Mouse (Mus musculus) liver, embryonic 12.5 days (tissue): Measurements from ENCODE around the gene Marf1. TPM values are rescaled to one million over a fixed set of nuclear protein-coding genes. Genes with fewer than 3 reads are reported as not detected.

Source experiments
- ATAC-seq: fragments of 200-750 bp; cut with Nextera tagmentation; 2 replicates; pipeline ENCODE4 v1.8.0; 2017; ENCODE audit warnings: moderate number of reproducible peaks, mild to moderate bottlenecking, moderate library complexity
- H3K27ac ChIP-seq: fragments of 300-500 bp; sonication (generic); 2 replicates; pipeline ENCODE4 v1.5.1; 2016; ENCODE audit warnings: mild to moderate bottlenecking
- H3K27me3 ChIP-seq: fragments of 300-500 bp; sonication (generic); replicated peaks from 2 replicates; pipeline ENCODE4 v1.6.1; 2016; ENCODE audit warnings: mild to moderate bottlenecking, moderate library complexity
- H3K36me3 ChIP-seq: fragments of 300-500 bp; sonication (generic); 2 replicates; pipeline ENCODE4 v1.6.1; 2016; ENCODE audit warnings: mild to moderate bottlenecking, moderate library complexity
- H3K4me1 ChIP-seq: fragments of 300-500 bp; sonication (generic); 2 replicates; pipeline ENCODE4 v1.6.1; 2016
- H3K4me2 ChIP-seq: fragments of 300-500 bp; sonication (generic); 2 replicates; pipeline ENCODE4 v1.6.1; 2016; ENCODE audit warnings: mild to moderate bottlenecking, moderate library complexity
- H3K4me3 ChIP-seq: fragments of 300-500 bp; sonication (generic); 2 replicates; pipeline ENCODE4 v1.5.1; 2016; ENCODE audit warnings: mild to moderate bottlenecking, moderate library complexity
- H3K9ac ChIP-seq: fragments of 300-500 bp; sonication (generic); 2 replicates; pipeline ENCODE4 v1.6.1; 2016; ENCODE audit warnings: mild to moderate bottlenecking, moderate library complexity
- H3K9me3 ChIP-seq: fragments of 300-500 bp; sonication (generic); replicated peaks from 2 replicates; pipeline ENCODE4 v1.6.1; 2016; ENCODE audit warnings: mild to moderate bottlenecking, moderate library complexity
- WGBS: fragments of 180-500 bp; shearing (Covaris S2); methylation state at CpG from one replicate; pipeline ENCODE4 v1.1.7; 2016; ENCODE audit not compliant: insufficient replicate concordance; 5-methylcytosine and 5-hydroxymethylcytosine counted together
- polyA plus RNA-seq: library from polyadenylated mRNA; unstranded; fragments of >200 nt; fragmentation: Nextera tagmentation; extraction: Ambion mirVana; gene quantifications from 2 replicates; pipeline ENCODE4 v1.2.1, GENCODE M21; 2016

The Marf1 gene
- 6.4 and 6.6 TPM in 2 replicates for polyA plus RNA-seq

DNA sequence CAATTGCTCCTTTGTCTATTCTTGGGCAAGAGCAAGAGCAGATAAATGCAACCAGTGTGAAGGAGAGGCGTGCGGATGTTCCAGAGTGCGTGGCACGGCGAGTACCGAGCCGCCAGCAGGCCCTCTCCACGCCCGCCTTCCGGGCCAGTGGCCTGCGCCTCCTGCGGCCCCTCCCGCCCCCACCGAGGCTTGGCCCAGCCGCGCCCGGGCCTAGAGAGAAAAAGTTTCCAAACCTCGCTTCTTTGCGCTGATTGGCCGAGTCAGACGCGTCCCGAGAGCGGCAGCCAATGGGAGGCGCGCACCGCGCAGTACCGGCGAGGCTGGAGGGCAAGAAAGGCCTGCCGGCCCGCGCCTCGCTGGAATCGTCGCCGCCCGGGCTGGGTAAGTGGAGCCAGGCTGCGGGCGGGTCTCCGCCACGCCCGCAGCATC lies at the start of gene Marf1, which contains the start of gene Nde1:
Gene Marf1 (minus strand): TSS at position 364 of the 429 bp plus-strand sequence.
Gene Nde1 (plus strand): TSS at position 288 of the 429 bp plus-strand sequence.
- peak within 1 kb of the TSS; percentile 88 for H3K27ac ChIP-seq
- H3K4me1 ChIP-seq = peaks cover 67% of the 10 kb centered on the region
- H3K4me2 ChIP-seq = peak within 1 kb of the TSS; percentile 84
- no peaks in the 10 kb centered on the region for H3K27me3 ChIP-seq
- under 1% methylated on average over 29 of the region's 43 CpGs for WGBS
- peak; percentile 90 for ATAC-seq
- H3K9me3 ChIP-seq = no peaks in the 10 kb centered on the region
- H3K9ac ChIP-seq = peak within 1 kb of the TSS; percentile 89
- H3K36me3 ChIP-seq = peaks cover 21% of the 10 kb centered on the region
- H3K4me3 ChIP-seq = peak within 1 kb of the TSS; percentile 85

- Histone ChIP-seq H3K27ac (no peak overlapping the region), H3K36me3 (no peaks in the 10 kb centered on the region), H3K9ac (no peak overlapping the region), H3K4me3 (no peak overlapping the region), H3K27me3 (no peaks in the 10 kb centered on the region), H3K4me2 (no peak overlapping the region), H3K4me1 (no peaks in the 10 kb centered on the region; the same call in 1 of the 2 replicates), H3K9me3 (no peaks in the 10 kb centered on the region)
- no peak for ATAC-seq
- 54% methylated on average over 4 of the region's 4 CpGs for WGBS
Measured at GRCm38 (mm10) chr16:14198798-14199197, 35.6 kb upstream of the Marf1 start.

- no peak overlapping the region for H3K4me3 ChIP-seq
- H3K4me2 ChIP-seq = no peak overlapping the region
- H3K9ac ChIP-seq = no peak overlapping the region
- no peak for ATAC-seq
- no peaks in the 10 kb centered on the region for H3K9me3 ChIP-seq
- WGBS = 9% methylated on average over 1 of the region's 1 CpGs
- no peak overlapping the region for H3K27ac ChIP-seq
- peaks cover 29% of the 10 kb centered on the region for H3K36me3 ChIP-seq
- H3K4me1 ChIP-seq = no peaks in the 10 kb centered on the region; the same call in 1 of the 2 replicates
- no peaks in the 10 kb centered on the region for H3K27me3 ChIP-seq
Measured at GRCm38 (mm10) chr16:14195427-14195826, 32.3 kb upstream of the Marf1 start.

GRCm38 (mm10) chr16:14194164-14194950 lies 31.2 kb upstream of the Marf1 start:
- ATAC-seq = no peak

DNA sequence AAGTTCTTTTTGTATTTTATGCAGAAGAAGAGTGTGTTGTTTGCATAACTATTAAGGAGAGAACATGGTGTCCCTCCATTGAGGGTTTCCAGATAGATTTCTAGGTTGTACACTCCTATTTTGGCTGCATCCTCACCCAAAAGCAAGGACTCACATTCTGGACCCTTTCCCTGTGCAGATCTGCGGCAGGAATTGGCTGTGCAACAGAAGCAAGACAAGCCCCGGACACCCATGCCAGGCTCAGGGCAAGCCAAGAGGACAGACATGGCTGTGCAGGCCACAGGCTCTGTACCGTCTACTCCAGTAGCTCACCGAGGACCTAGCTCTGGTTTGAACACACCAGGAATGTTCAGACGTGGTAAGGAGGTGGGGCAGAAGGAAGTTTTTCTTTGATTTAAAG lies 22.4 kb upstream of the Marf1 start:
- Histone ChIP-seq H3K27me3 (no peaks in the 10 kb centered on the region), H3K4me2 (no peak overlapping the region), H3K9ac (no peak overlapping the region), H3K36me3 (peaks cover 100% of the 10 kb centered on the region), H3K9me3 (no peaks in the 10 kb centered on the region), H3K4me3 (no peak overlapping the region), H3K4me1 (0 out of 2 replicates have a peak, but pooled peaks cover under 1% of the 10 kb centered on the region), H3K27ac (no peak overlapping the region)
- WGBS = 87% methylated on average over 5 of the region's 5 CpGs
- no peak for ATAC-seq

More at GRCm38 (mm10) chr16:14194164-14194950, 31.2 kb upstream of the Marf1 start:
- Histone ChIP-seq H3K4me2 (no peak overlapping the region), H3K4me1 (no peaks in the 10 kb centered on the region; the same call in 1 of the 2 replicates), H3K36me3 (peaks cover 40% of the 10 kb centered on the region), H3K27me3 (no peaks in the 10 kb centered on the region), H3K27ac (no peak overlapping the region), H3K4me3 (no peak overlapping the region), H3K9ac (no peak overlapping the region), H3K9me3 (no peaks in the 10 kb centered on the region)
- 63% methylated on average over 9 of the region's 9 CpGs for WGBS

DNA sequence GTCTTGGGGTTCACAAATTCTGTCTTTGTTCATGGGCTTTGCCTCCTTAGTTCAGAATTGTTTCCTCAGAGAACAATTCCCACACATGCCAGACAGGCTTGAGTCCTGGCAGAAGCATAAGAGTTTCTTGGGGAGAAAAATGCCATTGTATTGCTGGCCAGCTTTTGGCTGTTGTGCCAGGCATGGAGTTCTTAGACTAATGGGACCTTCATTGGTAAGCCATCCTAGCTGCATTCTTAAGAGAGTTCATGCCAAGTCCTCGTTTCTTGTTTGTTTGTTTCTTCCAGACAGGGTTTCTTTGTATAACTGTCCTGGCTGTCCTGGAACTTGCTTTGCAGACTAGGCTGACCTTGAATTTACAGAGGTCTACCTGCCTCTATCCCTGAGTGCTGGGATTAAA lies 20.7 kb upstream of the Marf1 start:
- 68% methylated on average over 1 of the region's 1 CpGs for WGBS
- Histone ChIP-seq H3K4me2 (no peak overlapping the region), H3K9ac (no peak overlapping the region), H3K4me3 (no peak overlapping the region), H3K27ac (no peak overlapping the region), H3K27me3 (no peaks in the 10 kb centered on the region), H3K4me1 (0 out of 2 replicates have a peak, but pooled peaks cover 3% of the 10 kb centered on the region), H3K9me3 (no peaks in the 10 kb centered on the region), H3K36me3 (peaks cover 100% of the 10 kb centered on the region)
- no peak for ATAC-seq

DNA sequence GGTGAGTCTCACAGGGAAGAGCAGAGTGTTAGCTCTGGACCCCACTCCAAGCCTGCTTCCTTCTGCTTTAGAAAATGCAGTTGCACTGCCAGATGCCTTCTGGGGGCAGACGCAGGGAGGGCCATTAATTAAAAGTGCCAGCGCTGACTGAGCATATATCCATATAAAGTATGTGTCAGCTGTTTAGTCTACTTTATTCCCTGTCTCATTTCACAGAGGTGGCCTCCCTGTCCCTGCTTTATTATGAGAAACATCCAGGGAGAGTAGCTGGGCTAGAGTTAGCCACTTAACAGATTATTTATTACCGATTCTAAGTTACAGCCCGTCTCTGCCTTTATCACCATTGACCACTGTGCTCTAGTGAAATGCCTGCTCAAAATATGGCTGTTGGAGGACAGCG lies 19.2 kb upstream of the Marf1 start:
- no peak for ATAC-seq
- H3K9me3 ChIP-seq = no peaks in the 10 kb centered on the region
- 91% methylated on average over 5 of the region's 5 CpGs for WGBS

DNA sequence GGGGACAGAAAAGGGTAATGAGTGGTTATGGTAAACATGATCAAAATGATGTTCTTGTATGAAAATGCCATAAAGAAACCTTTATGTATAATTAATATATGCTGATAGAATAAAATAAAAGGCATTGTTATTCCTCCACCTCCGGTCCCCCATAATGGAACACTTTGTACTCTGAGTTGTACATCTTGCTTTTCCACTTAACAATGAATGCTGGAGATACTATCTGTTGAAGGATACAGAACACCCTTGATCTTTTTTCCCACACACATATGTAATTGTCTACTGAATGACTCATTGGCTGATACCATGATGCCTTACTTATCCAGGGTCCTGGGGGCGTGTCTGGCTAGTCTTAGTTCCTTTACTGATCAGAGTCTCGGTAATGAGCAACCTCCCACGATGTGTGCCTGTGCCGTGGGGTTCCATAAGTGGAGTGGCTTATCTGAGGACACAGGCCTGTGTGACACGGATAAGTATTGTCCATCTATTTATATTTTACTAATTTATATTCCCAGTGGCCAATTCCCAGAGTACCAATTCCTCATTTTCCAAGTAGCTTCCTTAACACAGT lies 17.1 kb upstream of the Marf1 start:
- H3K36me3 ChIP-seq = peaks cover 100% of the 10 kb centered on the region
- H3K9me3 ChIP-seq = no peaks in the 10 kb centered on the region
- no peak overlapping the region for H3K4me2 ChIP-seq
- no peak overlapping the region for H3K27ac ChIP-seq
- ATAC-seq = no peak
- 57% methylated on average over 6 of the region's 6 CpGs for WGBS
- peaks cover 20% of the 10 kb centered on the region for H3K4me1 ChIP-seq
- H3K4me3 ChIP-seq = no peak overlapping the region
- no peaks in the 10 kb centered on the region for H3K27me3 ChIP-seq
- H3K9ac ChIP-seq = no peak overlapping the region

More for the DNA sequence above, 19.2 kb upstream of the Marf1 start:
- no peak overlapping the region for H3K27ac ChIP-seq
- no peak overlapping the region for H3K4me2 ChIP-seq
- H3K4me3 ChIP-seq = no peak overlapping the region
- H3K4me1 ChIP-seq = peaks cover 16% of the 10 kb centered on the region
- H3K27me3 ChIP-seq = no peaks in the 10 kb centered on the region
- H3K36me3 ChIP-seq = peaks cover 100% of the 10 kb centered on the region
- no peak overlapping the region for H3K9ac ChIP-seq

GRCm38 (mm10) chr16:14178041-14178440 lies 14.9 kb upstream of the Marf1 start:
- WGBS = 25% methylated on average over 3 of the region's 3 CpGs
- Histone ChIP-seq H3K4me3 (no peak overlapping the region), H3K27ac (peak overlapping the region; percentile 27; the same call in 1 of the 2 replicates), H3K9ac (no peak overlapping the region), H3K4me2 (no peak overlapping the region), H3K4me1 (peaks cover 20% of the 10 kb centered on the region), H3K36me3 (peaks cover 100% of the 10 kb centered on the region), H3K27me3 (no peaks in the 10 kb centered on the region), H3K9me3 (no peaks in the 10 kb centered on the region)
- no peak for ATAC-seq

DNA sequence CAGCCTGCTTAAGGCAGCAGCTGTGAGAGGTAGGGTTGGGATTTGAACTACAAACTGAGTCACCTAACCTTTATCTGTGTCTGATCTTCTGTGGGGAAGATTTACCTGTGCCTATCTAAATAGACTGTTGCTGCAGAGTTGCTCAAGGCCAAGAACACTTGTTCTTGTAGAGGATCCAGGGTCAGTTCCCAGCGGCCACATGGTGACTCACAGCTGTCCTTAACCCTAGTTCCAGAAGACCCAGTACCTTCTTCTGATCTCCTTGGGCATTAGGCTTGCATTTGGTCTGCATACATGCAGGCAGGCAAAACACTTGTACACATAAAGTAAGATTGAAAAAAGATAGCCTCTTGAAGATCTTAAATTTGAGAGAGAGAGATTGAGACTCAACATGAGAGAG lies 6.6 kb upstream of the Marf1 start:
- H3K36me3 ChIP-seq = peaks cover 88% of the 10 kb centered on the region
- ATAC-seq = no peak

GRCm38 (mm10) chr16:14166490-14166889 lies 3.3 kb upstream of the Marf1 start:
- Histone ChIP-seq H3K4me2 (peak overlapping the region; percentile 84), H3K4me3 (peak overlapping the region; percentile 85), H3K27me3 (no peaks in the 10 kb centered on the region), H3K36me3 (peaks cover 56% of the 10 kb centered on the region), H3K4me1 (peaks cover 56% of the 10 kb centered on the region), H3K9ac (peak overlapping the region; percentile 89; the same call in 1 of the 2 replicates), H3K9me3 (no peaks in the 10 kb centered on the region), H3K27ac (peak overlapping the region; percentile 81)
- peak; percentile 60 for ATAC-seq
- WGBS = 50% methylated on average over 4 of the region's 4 CpGs

More for the DNA sequence above, 6.6 kb upstream of the Marf1 start:
- no peak overlapping the region for H3K9ac ChIP-seq
- no peaks in the 10 kb centered on the region for H3K9me3 ChIP-seq
- WGBS = 94% methylated on average over 1 of the region's 1 CpGs
- H3K27me3 ChIP-seq = no peaks in the 10 kb centered on the region
- H3K4me2 ChIP-seq = no peak overlapping the region
- H3K4me1 ChIP-seq = peaks cover 37% of the 10 kb centered on the region
- no peak overlapping the region for H3K4me3 ChIP-seq
- H3K27ac ChIP-seq = no peak overlapping the region

DNA sequence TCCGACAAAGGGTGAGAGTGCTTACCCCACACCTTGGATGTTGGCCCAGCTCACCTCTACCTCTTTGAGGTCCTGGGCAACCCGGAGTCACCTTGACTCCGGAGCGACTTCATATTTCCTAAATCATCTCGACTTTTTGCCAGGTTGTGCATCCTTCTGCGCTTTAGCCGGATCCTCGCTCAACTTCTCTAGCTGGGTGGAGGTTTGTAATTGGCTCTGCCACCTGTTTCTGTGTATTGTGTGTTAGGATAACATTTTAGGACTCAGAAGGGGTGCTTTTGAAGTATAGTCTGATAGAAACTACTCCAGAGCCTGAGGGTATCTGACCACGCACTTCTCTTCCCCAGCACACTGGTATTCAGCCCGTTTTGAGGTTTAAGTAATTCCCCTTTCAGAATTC lies 580 bp upstream of the Marf1 start:
- H3K4me2 ChIP-seq = peak overlapping the region; percentile 84
- under 1% methylated on average over 10 of the region's 10 CpGs for WGBS
- peak overlapping the region; percentile 85 for H3K4me3 ChIP-seq
- peak overlapping the region; percentile 88 for H3K27ac ChIP-seq
- peak overlapping the region; percentile 89 for H3K9ac ChIP-seq
- peaks cover 66% of the 10 kb centered on the region for H3K4me1 ChIP-seq
- H3K27me3 ChIP-seq = no peaks in the 10 kb centered on the region
- H3K36me3 ChIP-seq = peaks cover 28% of the 10 kb centered on the region
- no peaks in the 10 kb centered on the region for H3K9me3 ChIP-seq
- no peak for ATAC-seq
